Mouse (Mus musculus): Measurements from ENCODE around the gene Gpx3. TPM values are rescaled to one million over a fixed set of nuclear protein-coding genes. Genes with fewer than 3 reads are reported as not detected.

Gpx3 gene
- total and polyA plus RNA-seq, 2 experiments from 2014 or later, result 28.5 to 78.0 TPM

DNA sequence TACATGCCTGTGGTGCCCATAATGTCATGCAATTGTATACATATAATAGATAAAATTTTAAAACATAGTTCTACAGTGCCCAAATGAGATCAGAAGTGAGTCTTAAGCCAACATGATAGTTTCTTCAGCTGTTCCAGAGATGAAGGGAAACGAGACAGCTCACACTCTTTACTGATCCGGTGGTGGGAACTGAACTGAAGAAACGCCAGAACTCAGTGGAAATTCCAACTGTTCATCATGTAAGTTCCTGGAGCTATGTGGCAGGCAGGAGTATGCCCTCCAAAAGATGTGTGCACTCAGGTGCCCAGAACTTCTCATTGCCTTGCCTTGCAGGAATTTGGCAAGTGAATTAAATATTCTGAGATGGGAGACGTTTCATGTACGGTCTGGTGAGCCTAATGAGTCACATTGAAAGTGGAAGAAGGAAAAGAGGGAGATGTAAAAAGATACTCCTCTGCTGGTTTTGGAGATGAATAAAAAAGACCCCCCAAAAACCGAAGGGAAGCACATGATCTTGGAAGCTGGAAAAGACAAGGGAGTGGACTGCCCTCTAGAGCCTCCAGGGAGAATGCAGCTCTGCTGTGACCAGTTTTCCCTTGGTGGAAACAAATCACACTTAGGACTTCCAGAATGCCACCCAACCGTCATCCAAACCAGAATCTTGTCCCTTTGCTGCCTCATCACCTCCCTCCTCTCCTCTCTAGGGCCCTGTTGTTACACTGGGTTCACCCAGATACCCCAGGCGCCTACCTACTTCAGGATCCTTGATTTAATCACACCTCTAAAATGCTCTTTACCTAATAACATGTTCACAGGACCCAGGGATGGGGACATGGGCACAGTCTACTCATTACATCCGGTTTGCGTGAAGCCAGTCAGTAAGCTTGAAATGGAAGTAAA lies 39.4 kb upstream of the Gpx3 start:
- no peak overlapping the region for H3K4me3 ChIP-seq (ENCODE audit: low read length)
- no peaks in the 10 kb centered on the region for H3K36me3 ChIP-seq (ENCODE audit: insufficient read depth, low read length)
- no peaks in the 10 kb centered on the region for H3K9me3 ChIP-seq (ENCODE audit: low read length)
- H3K27ac ChIP-seq, result no peak overlapping the region
- ATAC-seq, result no peak
- 44% methylated on average over 10 of the region's 10 CpGs for WGBS
- no peak overlapping the region for H3K9ac ChIP-seq (replicated peaks; ENCODE audit: low read length)
- TF ChIP-seq CTCF (IDR thresholded peaks at IDR 0.05; ENCODE audit: low read depth), result peak; percentile 84
- no peaks in the 10 kb centered on the region for H3K27me3 ChIP-seq (ENCODE audit: insufficient read depth, low read length)
- H3K4me2 ChIP-seq (ENCODE audit: low read depth, low read length), result no peak overlapping the region
- no peaks in the 10 kb centered on the region; the same call in 1 of the 2 replicates for H3K4me1 ChIP-seq (ENCODE audit: insufficient read depth, low read length)
- DNase-seq (ENCODE audit: low spot score), result peak; percentile 83

DNA sequence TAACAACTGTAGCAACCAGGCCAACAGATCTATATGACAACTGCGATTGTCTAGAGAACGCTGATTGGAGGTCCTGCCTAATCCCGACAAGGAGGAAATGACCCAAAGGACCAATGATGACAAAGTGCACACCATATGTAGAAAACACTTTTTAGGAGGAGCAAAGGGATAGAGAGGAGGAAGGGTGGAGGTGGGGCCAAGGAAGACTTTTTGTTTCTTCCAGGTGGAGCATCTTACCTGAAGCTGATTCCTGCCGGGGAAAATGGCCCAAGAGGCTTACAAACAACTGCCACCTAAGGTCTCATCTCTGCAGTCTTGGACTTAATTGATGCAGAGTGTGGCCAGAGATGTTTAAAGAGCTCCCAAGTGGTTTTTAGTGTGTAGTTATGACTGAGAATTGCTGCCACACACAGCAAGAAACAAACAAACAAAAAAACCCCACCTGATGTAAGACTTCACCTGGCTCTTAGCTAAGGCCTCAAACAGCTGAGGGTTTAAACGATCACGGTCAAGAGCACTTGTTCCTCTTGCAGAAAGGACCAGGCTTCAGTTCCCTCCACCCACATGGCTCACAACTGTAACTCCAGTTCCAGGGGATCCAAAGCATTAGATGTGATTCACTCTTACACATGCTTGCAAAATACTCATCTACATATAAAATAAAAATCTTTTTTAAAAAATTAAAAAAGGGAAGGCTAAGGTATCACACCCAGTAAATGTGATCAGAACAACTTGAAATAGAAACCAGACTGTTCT lies 36.7 kb upstream of the Gpx3 start:
- peaks cover 7% of the 10 kb centered on the region; the same call in 1 of the 2 replicates for H3K36me3 ChIP-seq (ENCODE audit: insufficient read depth, low read length)
- no peak for DNase-seq (ENCODE audit: low spot score)

DNA sequence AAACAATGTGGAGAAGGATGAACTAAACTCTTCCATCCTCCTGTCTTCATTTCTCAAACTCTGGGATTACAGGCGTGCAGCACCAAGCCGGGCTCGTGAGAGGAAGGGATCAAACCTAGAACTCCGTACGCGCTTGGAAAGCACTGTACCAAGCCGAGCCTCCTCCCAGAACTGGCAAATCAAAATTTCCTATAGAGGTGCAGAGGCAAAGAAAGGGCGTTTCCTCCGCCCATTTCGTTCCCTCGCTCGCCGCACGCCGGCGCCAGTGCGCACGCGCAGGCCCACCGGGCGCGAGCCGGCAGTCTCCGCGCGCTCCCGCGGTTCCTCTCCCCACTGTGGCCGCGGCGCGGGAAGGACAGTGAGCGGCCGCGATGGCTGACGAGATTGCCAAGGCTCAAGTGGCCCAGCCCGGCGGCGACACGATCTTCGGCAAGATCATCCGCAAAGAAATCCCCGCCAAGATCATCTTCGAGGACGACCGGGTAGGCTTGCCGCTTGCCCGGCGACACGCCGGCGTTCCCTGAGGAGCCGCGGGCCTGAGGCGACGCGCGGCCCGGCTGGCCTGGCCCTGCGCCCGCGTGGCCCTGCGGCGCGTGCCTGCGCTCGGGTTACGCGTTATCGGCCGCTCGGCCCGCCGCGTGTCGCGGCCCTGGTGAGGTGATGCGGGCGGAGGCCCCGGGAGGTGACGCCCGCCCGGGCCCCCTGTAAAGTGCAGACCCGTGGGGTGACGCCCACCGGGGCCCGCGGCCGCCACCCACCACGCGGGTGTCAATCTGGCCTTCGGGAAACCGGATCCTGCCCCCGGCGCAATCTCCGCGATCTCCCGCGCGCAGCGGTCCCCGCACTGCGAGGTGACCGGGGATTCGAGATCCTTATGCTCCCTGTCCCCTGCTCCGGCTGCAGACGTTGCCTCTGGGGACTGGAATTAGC lies 35.9 kb upstream of the Gpx3 start, which contains the start of gene Hint1:
Gene Hint1, plus strand, starts transcription at position 265 of the 930 bp plus-strand sequence.
- H3K27ac ChIP-seq, result peak within 1 kb of the TSS; percentile 91
- peak; percentile 87 for ATAC-seq
- DNase-seq (ENCODE audit: low spot score), result peak; percentile 96
- no peaks in the 10 kb centered on the region for H3K9me3 ChIP-seq (ENCODE audit: low read length)
- H3K36me3 ChIP-seq (ENCODE audit: insufficient read depth, low read length), result peaks cover 8% of the 10 kb centered on the region; the same call in 1 of the 2 replicates
- H3K9ac ChIP-seq (replicated peaks; ENCODE audit: low read length), result peak within 1 kb of the TSS; percentile 96
- TF ChIP-seq CTCF (IDR thresholded peaks at IDR 0.05; ENCODE audit: low read depth), result no peak
- under 1% methylated on average over 107 of the region's 107 CpGs for WGBS
- peak within 1 kb of the TSS; percentile 60 for H3K4me2 ChIP-seq (ENCODE audit: low read depth, low read length)
- no peaks in the 10 kb centered on the region; the same call in 1 of the 2 replicates for H3K4me1 ChIP-seq (ENCODE audit: insufficient read depth, low read length)
- H3K27me3 ChIP-seq (ENCODE audit: insufficient read depth, low read length), result no peaks in the 10 kb centered on the region
- peak within 1 kb of the TSS; percentile 83 for H3K4me3 ChIP-seq (ENCODE audit: low read length)

More for the DNA sequence above, 36.7 kb upstream of the Gpx3 start:
- peak overlapping the region; percentile 91; the same call in 1 of the 2 replicates for H3K27ac ChIP-seq
- H3K4me2 ChIP-seq (ENCODE audit: low read depth, low read length), result peak overlapping the region; percentile 60
- peak overlapping the region; percentile 83 for H3K4me3 ChIP-seq (ENCODE audit: low read length)
- H3K9me3 ChIP-seq (ENCODE audit: low read length), result no peaks in the 10 kb centered on the region
- TF ChIP-seq CTCF (IDR thresholded peaks at IDR 0.05; ENCODE audit: low read depth), result no peak
- no peak for ATAC-seq
- 79% methylated on average over 6 of the region's 6 CpGs for WGBS
- H3K9ac ChIP-seq (replicated peaks; ENCODE audit: low read length), result peak overlapping the region; percentile 96
- H3K27me3 ChIP-seq (ENCODE audit: insufficient read depth, low read length), result no peaks in the 10 kb centered on the region
- no peaks in the 10 kb centered on the region; the same call in 1 of the 2 replicates for H3K4me1 ChIP-seq (ENCODE audit: insufficient read depth, low read length)

- H3K27me3 ChIP-seq (ENCODE audit: insufficient read depth, low read length), result no peaks in the 10 kb centered on the region
- H3K4me2 ChIP-seq (ENCODE audit: low read depth, low read length), result peak overlapping the region; percentile 60
- peak overlapping the region; percentile 83 for H3K4me3 ChIP-seq (ENCODE audit: low read length)
- TF ChIP-seq CTCF (IDR thresholded peaks at IDR 0.05; ENCODE audit: low read depth), result no peak
- ATAC-seq (no peak), DNase-seq (ENCODE audit: low spot score) (no peak)
- no peaks in the 10 kb centered on the region; the same call in 1 of the 2 replicates for H3K4me1 ChIP-seq (ENCODE audit: insufficient read depth, low read length)
- H3K36me3 ChIP-seq (ENCODE audit: insufficient read depth, low read length), result peaks cover 8% of the 10 kb centered on the region; the same call in 1 of the 2 replicates
- H3K27ac ChIP-seq, result peak overlapping the region; percentile 91; the same call in 1 of the 2 replicates
- H3K9me3 ChIP-seq (ENCODE audit: low read length), result no peaks in the 10 kb centered on the region
- under 1% methylated on average over 5 of the region's 5 CpGs for WGBS
- H3K9ac ChIP-seq (replicated peaks; ENCODE audit: low read length), result peak overlapping the region; percentile 96
Observed at GRCm38 (mm10) chr11:54867049-54867385, 35.2 kb upstream of the Gpx3 start.

GRCm38 (mm10) chr11:54867903-54868434 lies 34.3 kb upstream of the Gpx3 start:
- peaks cover 8% of the 10 kb centered on the region; the same call in 1 of the 2 replicates for H3K36me3 ChIP-seq (ENCODE audit: insufficient read depth, low read length)
- H3K27me3 ChIP-seq (ENCODE audit: insufficient read depth, low read length), result no peaks in the 10 kb centered on the region
- no peaks in the 10 kb centered on the region for H3K9me3 ChIP-seq (ENCODE audit: low read length)
- DNase-seq (ENCODE audit: low spot score) (no peak), ATAC-seq (no peak)
- 98% methylated on average over 3 of the region's 3 CpGs for WGBS
- H3K4me1 ChIP-seq (ENCODE audit: insufficient read depth, low read length), result no peaks in the 10 kb centered on the region; the same call in 1 of the 2 replicates
- TF ChIP-seq CTCF (IDR thresholded peaks at IDR 0.05; ENCODE audit: low read depth), result no peak
- H3K4me2 ChIP-seq (ENCODE audit: low read depth, low read length), result peak overlapping the region; percentile 60
- H3K9ac ChIP-seq (replicated peaks; ENCODE audit: low read length), result peak overlapping the region; percentile 96; the same call in 1 of the 2 replicates
- H3K27ac ChIP-seq, result no peak overlapping the region
- H3K4me3 ChIP-seq (ENCODE audit: low read length), result peak overlapping the region; percentile 83; the same call in 1 of the 2 replicates

All from hindbrain, postnatal 0 days (tissue).